Mouse (Mus musculus) erythroblast, embryonic 14.5 days (primary cell): ENCODE results near the gene Gm12166.

Experiments used
- GATA1 ChIP-seq: IDR thresholded peaks from 2 replicates; pipeline ENCODE4 v1.6.1; 2012; ENCODE audit warnings: low read length, inconsistent platforms, mixed read lengths
- TAL1 ChIP-seq: IDR thresholded peaks from 3 replicates; pipeline ENCODE4 v1.6.1; 2012; ENCODE audit warnings: low read length, inconsistent platforms, mixed read lengths

DNA sequence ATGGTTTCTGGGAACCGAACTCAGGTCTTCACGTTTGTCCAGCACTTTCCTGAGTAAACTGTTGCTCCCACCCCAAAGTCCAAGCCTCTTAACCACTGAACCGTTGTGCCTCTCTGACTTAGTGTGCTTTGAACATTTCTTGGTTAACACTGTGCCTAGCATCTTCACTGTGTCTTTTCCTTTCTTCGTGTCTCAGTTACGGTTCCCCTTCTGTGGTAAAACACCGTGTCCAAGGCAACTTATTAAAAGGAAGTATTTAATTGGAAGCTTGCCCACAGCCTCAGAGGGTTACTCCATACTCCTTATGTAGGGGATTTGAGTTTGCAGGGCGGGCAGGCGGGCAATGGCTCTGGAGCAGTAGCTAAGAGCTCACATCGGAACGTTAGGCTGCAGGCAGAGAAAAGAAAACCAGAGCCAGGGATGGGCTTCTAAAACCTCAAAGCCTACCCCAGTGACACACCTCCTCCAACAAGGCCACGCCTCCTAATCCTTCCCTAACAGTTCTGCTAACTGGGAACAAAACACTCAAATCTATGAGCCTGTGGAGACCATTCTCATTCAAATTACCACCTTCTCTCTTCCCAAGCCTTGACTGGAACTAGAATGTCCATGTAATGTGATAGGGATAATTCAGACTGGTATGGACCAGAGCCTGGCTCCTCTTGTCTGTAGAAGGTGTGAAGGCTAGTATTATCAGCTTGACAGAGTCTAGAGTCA, 24.5 kb upstream of the Gm12166 start:
- TF ChIP-seq TAL1 (no peak), GATA1 (no peak)
